Mouse (Mus musculus) hindbrain, embryonic 10.5 days (tissue): ENCODE results near the gene Abcg5. TPM values are rescaled to one million over a fixed set of nuclear protein-coding genes. Genes with fewer than 3 reads are reported as not detected.

ENCODE experiments used
- DNase-seq: peaks from one replicate; pipeline ENCODE4 v3.0.0-alpha.2; 2017; ENCODE audit warnings: low spot score
- H3K27ac ChIP-seq: fragments of 300-500 bp; sonication (generic); 2 replicates; pipeline ENCODE4 v1.5.1; 2016; ENCODE audit warnings: mild to moderate bottlenecking, moderate library complexity
- H3K27me3 ChIP-seq: fragments of 300-500 bp; sonication (generic); 2 replicates; pipeline ENCODE4 v1.6.1; 2016; ENCODE audit warnings: mild to moderate bottlenecking; ENCODE audit not compliant: poor library complexity, insufficient read depth, severe bottlenecking
- H3K36me3 ChIP-seq: fragments of 300-500 bp; sonication (generic); 2 replicates; pipeline ENCODE4 v1.6.1; 2016; ENCODE audit warnings: mild to moderate bottlenecking, moderate library complexity
- H3K4me1 ChIP-seq: fragments of 300-500 bp; sonication (generic); replicated peaks from 2 replicates; pipeline ENCODE4 v1.6.1; 2016; ENCODE audit warnings: mild to moderate bottlenecking
- H3K4me3 ChIP-seq: fragments of 300-500 bp; sonication (generic); 2 replicates; pipeline ENCODE4 v1.5.1; 2016; ENCODE audit warnings: mild to moderate bottlenecking, moderate library complexity
- H3K9me3 ChIP-seq: fragments of 300-500 bp; sonication (generic); 2 replicates; pipeline ENCODE4 v1.6.1; 2016; ENCODE audit warnings: mild to moderate bottlenecking, moderate library complexity
- WGBS: fragments of 180-500 bp; shearing (Covaris S2); methylation state at CpG from one replicate; pipeline ENCODE4 v1.1.7; 2016; 5-methylcytosine and 5-hydroxymethylcytosine counted together
- polyA plus RNA-seq: library from polyadenylated mRNA; unstranded; fragments of >200 nt; fragmentation: Nextera tagmentation; extraction: Ambion mirVana; gene quantifications from 2 replicates; pipeline ENCODE4 v1.2.1, GENCODE M21; 2016

Abcg5 gene
- polyA plus RNA-seq, 1 experiment from 2014 or later: 3.2 TPM

GRCm38 (mm10) chr17:84633443-84633842 is 49.4 kb downstream of the Abcg5 start:
- Histone ChIP-seq H3K36me3 (0 out of 2 replicates have a peak, but pooled peaks cover 8% of the 10 kb centered on the region), H3K4me1 (no peaks in the 10 kb centered on the region), H3K9me3 (no peaks in the 10 kb centered on the region), H3K27me3 (no peaks in the 10 kb centered on the region), H3K27ac (no peak overlapping the region), H3K4me3 (no peak overlapping the region)
- no peak for DNase-seq
- 83% methylated on average over 13 of the region's 13 CpGs for WGBS

GRCm38 (mm10) chr17:84631836-84632235 is 51.0 kb downstream of the Abcg5 start:
- Histone ChIP-seq H3K27me3 (no peaks in the 10 kb centered on the region), H3K4me1 (peaks cover 8% of the 10 kb centered on the region), H3K36me3 (0 out of 2 replicates have a peak, but pooled peaks cover 4% of the 10 kb centered on the region), H3K27ac (no peak overlapping the region), H3K9me3 (no peaks in the 10 kb centered on the region), H3K4me3 (no peak overlapping the region)
- no peak for DNase-seq
- whole genome bisulfite sequencing: 89% methylated on average over 6 of the region's 6 CpGs

GRCm38 (mm10) chr17:84628611-84629010 is 54.2 kb downstream of the Abcg5 start:
- H3K36me3 ChIP-seq: 0 out of 2 replicates have a peak, but pooled peaks cover 3% of the 10 kb centered on the region
- 87% methylated on average over 9 of the region's 9 CpGs for WGBS
- no peak overlapping the region for H3K27ac ChIP-seq
- peaks cover 4% of the 10 kb centered on the region; the same call in 1 of the 2 replicates for H3K9me3 ChIP-seq
- H3K27me3 ChIP-seq: no peaks in the 10 kb centered on the region
- H3K4me1 ChIP-seq: peaks cover 13% of the 10 kb centered on the region
- H3K4me3 ChIP-seq: no peak overlapping the region
- DNase-seq: no peak

- Histone ChIP-seq H3K9me3 (peaks cover 7% of the 10 kb centered on the region; the same call in 1 of the 2 replicates), H3K27me3 (no peaks in the 10 kb centered on the region), H3K36me3 (no peaks in the 10 kb centered on the region), H3K4me3 (no peak overlapping the region), H3K4me1 (peaks cover 13% of the 10 kb centered on the region), H3K27ac (no peak overlapping the region)
- no peak for DNase-seq
- WGBS: 89% methylated on average over 10 of the region's 10 CpGs
Measured at GRCm38 (mm10) chr17:84627721-84628120, 55.1 kb downstream of the Abcg5 start.

- 32% methylated on average over 9 of the region's 9 CpGs for WGBS
- DNase-seq: peak; percentile 35
- Histone ChIP-seq H3K27me3 (no peaks in the 10 kb centered on the region), H3K36me3 (no peaks in the 10 kb centered on the region), H3K4me1 (peaks cover 13% of the 10 kb centered on the region), H3K4me3 (peak overlapping the region; percentile 73), H3K9me3 (peaks cover 7% of the 10 kb centered on the region; the same call in 1 of the 2 replicates), H3K27ac (peak overlapping the region; percentile 88)
Measured at GRCm38 (mm10) chr17:84626857-84627305, 55.9 kb downstream of the Abcg5 start.

GRCm38 (mm10) chr17:84626276-84626856 is 56.4 kb downstream of the Abcg5 start, which contains the start of gene Dync2li1:
Gene Dync2li1 (plus strand): TSS chr17:84626496.
- peak; percentile 94 for DNase-seq
- peaks cover 7% of the 10 kb centered on the region; the same call in 1 of the 2 replicates for H3K9me3 ChIP-seq
- WGBS: under 1% methylated on average over 25 of the region's 25 CpGs
- H3K27ac ChIP-seq: peak within 1 kb of the TSS; percentile 88
- H3K4me3 ChIP-seq: peak within 1 kb of the TSS; percentile 73
- H3K4me1 ChIP-seq: peaks cover 13% of the 10 kb centered on the region
- no peaks in the 10 kb centered on the region for H3K36me3 ChIP-seq
- H3K27me3 ChIP-seq: no peaks in the 10 kb centered on the region

- Histone ChIP-seq H3K36me3 (no peaks in the 10 kb centered on the region), H3K9me3 (peaks cover 7% of the 10 kb centered on the region; the same call in 1 of the 2 replicates), H3K4me3 (no peak overlapping the region), H3K4me1 (peaks cover 27% of the 10 kb centered on the region), H3K27ac (no peak overlapping the region), H3K27me3 (no peaks in the 10 kb centered on the region)
- DNase-seq: no peak
- WGBS: 67% methylated on average over 2 of the region's 2 CpGs
Measured at GRCm38 (mm10) chr17:84622873-84623272, 59.9 kb downstream of the Abcg5 start.

GRCm38 (mm10) chr17:84622028-84622427 is 60.8 kb downstream of the Abcg5 start:
- 86% methylated on average over 4 of the region's 4 CpGs for WGBS
- Histone ChIP-seq H3K9me3 (peaks cover 7% of the 10 kb centered on the region; the same call in 1 of the 2 replicates), H3K27ac (no peak overlapping the region), H3K4me3 (no peak overlapping the region), H3K27me3 (no peaks in the 10 kb centered on the region), H3K4me1 (peaks cover 20% of the 10 kb centered on the region), H3K36me3 (no peaks in the 10 kb centered on the region)
- no peak for DNase-seq

- H3K4me3 ChIP-seq: no peak overlapping the region
- no peak for DNase-seq
- WGBS: 93% methylated on average over 6 of the region's 6 CpGs
- H3K36me3 ChIP-seq: no peaks in the 10 kb centered on the region
- H3K4me1 ChIP-seq: peaks cover 13% of the 10 kb centered on the region
- H3K27me3 ChIP-seq: no peaks in the 10 kb centered on the region
- H3K27ac ChIP-seq: no peak overlapping the region
- peaks cover 7% of the 10 kb centered on the region; the same call in 1 of the 2 replicates for H3K9me3 ChIP-seq
Measured at GRCm38 (mm10) chr17:84621209-84621608, 61.6 kb downstream of the Abcg5 start.

GRCm38 (mm10) chr17:84620610-84621009 is 62.2 kb downstream of the Abcg5 start:
- WGBS: 85% methylated on average over 6 of the region's 6 CpGs
- H3K27me3 ChIP-seq: no peaks in the 10 kb centered on the region
- H3K36me3 ChIP-seq: no peaks in the 10 kb centered on the region
- H3K4me1 ChIP-seq: peaks cover 13% of the 10 kb centered on the region
- no peak for DNase-seq
- no peak overlapping the region for H3K4me3 ChIP-seq
- H3K9me3 ChIP-seq: peaks cover 7% of the 10 kb centered on the region; the same call in 1 of the 2 replicates
- H3K27ac ChIP-seq: no peak overlapping the region

- no peak for DNase-seq
- peaks cover 7% of the 10 kb centered on the region; the same call in 1 of the 2 replicates for H3K9me3 ChIP-seq
- H3K27ac ChIP-seq: no peak overlapping the region
- 83% methylated on average over 3 of the region's 3 CpGs for WGBS
- peaks cover 13% of the 10 kb centered on the region for H3K4me1 ChIP-seq
- no peaks in the 10 kb centered on the region for H3K27me3 ChIP-seq
- H3K4me3 ChIP-seq: no peak overlapping the region
- no peaks in the 10 kb centered on the region for H3K36me3 ChIP-seq
Measured at GRCm38 (mm10) chr17:84620076-84620475, 62.7 kb downstream of the Abcg5 start.

- WGBS: 91% methylated on average over 7 of the region's 7 CpGs
- H3K4me3 ChIP-seq: no peak overlapping the region
- peaks cover 13% of the 10 kb centered on the region for H3K4me1 ChIP-seq
- no peaks in the 10 kb centered on the region for H3K27me3 ChIP-seq
- H3K27ac ChIP-seq: no peak overlapping the region
- DNase-seq: no peak
- H3K9me3 ChIP-seq: peaks cover 10% of the 10 kb centered on the region; the same call in 1 of the 2 replicates
- peaks cover 6% of the 10 kb centered on the region for H3K36me3 ChIP-seq
Measured at GRCm38 (mm10) chr17:84619112-84619511, 63.7 kb downstream of the Abcg5 start.

- Histone ChIP-seq H3K4me3 (no peak overlapping the region), H3K9me3 (peaks cover 13% of the 10 kb centered on the region), H3K27me3 (no peaks in the 10 kb centered on the region), H3K36me3 (peaks cover 18% of the 10 kb centered on the region), H3K27ac (no peak overlapping the region), H3K4me1 (peaks cover 13% of the 10 kb centered on the region)
- 91% methylated on average over 6 of the region's 6 CpGs for WGBS
- no peak for DNase-seq
Measured at GRCm38 (mm10) chr17:84617953-84618352, 64.9 kb downstream of the Abcg5 start.
